Mouse (Mus musculus) left cerebral cortex, adult 9 months (tissue): ENCODE data around the gene Slc41a2.
A peak's percentile ranks its signal among the peaks of the same experiment; 100 is the strongest.

ENCODE experiments used
- DNase-seq, 2 experiments: peaks; one replicate each; pipeline ENCODE4 v3.0.0; 2022; ENCODE audit warnings: low spot score in 2 of 2

Gene Slc41a2

GRCm38 (mm10) chr10:83233967-83234366, 103.7 kb downstream of the Slc41a2 start:
- DNase-seq: no peak

GRCm38 (mm10) chr10:83228626-83229025, 109.1 kb downstream of the Slc41a2 start:
- no peak for DNase-seq

GRCm38 (mm10) chr10:83224999-83225398, 112.7 kb downstream of the Slc41a2 start:
- no peak for DNase-seq

GRCm38 (mm10) chr10:83220847-83221246, 116.8 kb downstream of the Slc41a2 start:
- DNase-seq: no peak

GRCm38 (mm10) chr10:83220217-83220616, 117.5 kb downstream of the Slc41a2 start:
- DNase-seq: no peak

- DNase-seq: peak in 1 of 2 experiments; percentile 61
Measured at GRCm38 (mm10) chr10:83219729-83220128, 118.0 kb downstream of the Slc41a2 start.

- DNase-seq: no peak
Measured at GRCm38 (mm10) chr10:83218778-83219177, 118.9 kb downstream of the Slc41a2 start.

- no peak for DNase-seq
Measured at GRCm38 (mm10) chr10:83217256-83217655, 120.4 kb downstream of the Slc41a2 start.

GRCm38 (mm10) chr10:83215559-83215958, 122.1 kb downstream of the Slc41a2 start:
- DNase-seq: no peak

GRCm38 (mm10) chr10:83212618-83213017, 125.1 kb downstream of the Slc41a2 start:
- DNase-seq: peak in 1 of 2 experiments; percentile 25

GRCm38 (mm10) chr10:83210968-83211583, 126.6 kb downstream of the Slc41a2 start:
- DNase-seq: no peak

GRCm38 (mm10) chr10:83210122-83210521, 127.6 kb downstream of the Slc41a2 start:
- no peak for DNase-seq

GRCm38 (mm10) chr10:83209388-83209787, 128.3 kb downstream of the Slc41a2 start:
- DNase-seq: no peak

- no peak for DNase-seq
Measured at GRCm38 (mm10) chr10:83208436-83208835, 129.2 kb downstream of the Slc41a2 start.

GRCm38 (mm10) chr10:83202906-83203702, 134.6 kb downstream of the Slc41a2 start:
- DNase-seq: no peak

GRCm38 (mm10) chr10:83201525-83201924, 136.2 kb downstream of the Slc41a2 start:
- DNase-seq: no peak

GRCm38 (mm10) chr10:83199290-83199689, 138.4 kb downstream of the Slc41a2 start:
- DNase-seq: no peak

- no peak for DNase-seq
Measured at GRCm38 (mm10) chr10:83198692-83199091, 139.0 kb downstream of the Slc41a2 start.

GRCm38 (mm10) chr10:83197690-83198336, 139.9 kb downstream of the Slc41a2 start:
- peak in 1 of 2 experiments; percentile 88 for DNase-seq

GRCm38 (mm10) chr10:83191982-83192381, 145.7 kb downstream of the Slc41a2 start:
- DNase-seq: no peak

- DNase-seq: no peak
Measured at GRCm38 (mm10) chr10:83191476-83191875, 146.2 kb downstream of the Slc41a2 start.

GRCm38 (mm10) chr10:83189071-83189470, 148.6 kb downstream of the Slc41a2 start:
- DNase-seq: no peak

GRCm38 (mm10) chr10:83186984-83187383, 150.7 kb downstream of the Slc41a2 start:
- DNase-seq: no peak
